Mouse (Mus musculus) testis, adult 2 months (tissue): Measurements from ENCODE around the gene Kri1.

Experiments
- CTCF ChIP-seq: fragments of 200-500 bp; IDR thresholded peaks from 2 replicates; pipeline ENCODE4 v1.5.1; 2012; ENCODE audit warnings: low read depth, mild to moderate bottlenecking, inconsistent platforms, low read length, moderate library complexity; ENCODE audit not compliant: control insufficient read depth, insufficient read depth, insufficient replicate concordance
- POLR2A ChIP-seq: fragments of 200-500 bp; IDR thresholded peaks from 2 replicates; pipeline ENCODE4 v1.6.1; 2012; ENCODE audit warnings: low read depth, mild to moderate bottlenecking, inconsistent platforms, low read length, moderate library complexity; ENCODE audit not compliant: control insufficient read depth

DNA sequence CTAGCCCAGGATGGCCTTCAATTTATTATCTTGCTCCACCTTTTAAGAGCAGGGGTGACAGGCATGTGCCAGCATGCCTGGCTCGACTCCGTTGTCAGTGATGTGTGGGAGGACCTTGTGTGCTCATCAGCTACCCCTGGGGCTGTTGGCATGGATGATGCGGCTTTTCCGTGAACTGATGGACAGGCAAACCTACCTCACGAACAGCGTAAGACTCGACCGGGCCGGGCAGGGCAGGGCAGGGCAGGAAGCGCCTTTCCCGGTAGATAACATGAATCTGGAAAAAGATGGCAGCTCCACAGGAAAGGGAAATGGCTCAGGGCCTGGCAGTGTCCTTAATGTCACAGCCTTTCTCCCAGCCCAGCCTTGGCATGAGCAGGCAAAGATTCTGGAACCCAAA lies 36.5 kb upstream of the Kri1 start:
- TF ChIP-seq CTCF (no peak), POLR2A (no peak)
